Mouse (Mus musculus): ENCODE measurements around the gene Gm49405.

DNA sequence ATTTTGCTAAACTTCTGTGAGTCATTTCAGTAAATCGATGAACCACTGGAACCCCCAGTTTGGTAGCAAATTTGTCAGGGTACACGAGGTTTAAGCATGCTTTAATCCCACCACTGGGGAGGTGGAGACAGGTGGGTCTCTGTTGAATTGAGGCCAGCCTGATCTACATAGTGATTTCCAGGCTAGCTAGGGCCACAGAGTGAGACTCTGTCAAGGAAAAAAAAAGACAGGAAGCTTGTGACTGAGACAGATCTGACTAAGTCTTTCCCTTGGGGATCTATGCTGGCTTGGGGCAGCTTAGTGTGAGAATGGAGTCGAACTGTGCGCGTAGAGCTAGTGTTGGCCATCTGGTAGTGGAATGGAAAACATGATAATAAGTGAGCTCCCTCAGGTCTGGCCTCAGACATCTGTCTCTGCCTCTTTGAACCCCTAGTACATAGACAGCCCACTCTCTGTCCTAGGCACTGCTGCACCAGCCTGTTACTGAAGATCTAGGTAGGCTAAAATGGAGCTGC, 52.1 kb downstream of the Gm49405 start:
- TF ChIP-seq POLR2A (IDR thresholded peaks at IDR 0.05; ENCODE audit: low read depth, low read length) (no peak), CTCF (IDR thresholded peaks at IDR 0.05; ENCODE audit: borderline replicate concordance, insufficient read depth, low read length) (no peak)

All from embryonic fibroblast, embryonic 13.5 days (primary cell).